Mouse (Mus musculus) heart, embryonic 11.5 days (tissue): ENCODE results near the gene Taf4. TPM values are rescaled to one million over a fixed set of nuclear protein-coding genes. Genes with fewer than 3 reads are reported as not detected.

Source experiments
- ATAC-seq: fragments of 200-750 bp; cut with Nextera tagmentation; replicated peaks from 2 replicates; pipeline ENCODE4 v1.8.0; 2017; ENCODE audit warnings: moderate library complexity; ENCODE audit not compliant: insufficient number of reproducible peaks, low FRiP score, low TSS enrichment
- H3K27ac ChIP-seq: fragments of 300-500 bp; sonication (generic); 2 replicates; pipeline ENCODE4 v1.5.1; 2014; ENCODE audit warnings: mild to moderate bottlenecking, low read depth, low read length
- H3K27me3 ChIP-seq: fragments of 300-500 bp; sonication (generic); 2 replicates; pipeline ENCODE4 v1.6.1; 2014; ENCODE audit warnings: mild to moderate bottlenecking, low read length, mixed read lengths; ENCODE audit not compliant: control insufficient read depth, insufficient read depth
- H3K36me3 ChIP-seq: fragments of 300-500 bp; sonication (generic); 2 replicates; pipeline ENCODE4 v1.6.1; 2014; ENCODE audit warnings: mild to moderate bottlenecking, low read length, moderate library complexity, mixed read lengths; ENCODE audit not compliant: control insufficient read depth, insufficient read depth
- H3K4me1 ChIP-seq: fragments of 300-500 bp; sonication (generic); 2 replicates; pipeline ENCODE4 v1.6.1; 2014; ENCODE audit warnings: low read length; ENCODE audit not compliant: control insufficient read depth, insufficient read depth
- H3K4me2 ChIP-seq: fragments of 300-500 bp; sonication (generic); 2 replicates; pipeline ENCODE4 v1.6.1; 2014; ENCODE audit warnings: mild to moderate bottlenecking, moderate library complexity
- H3K4me3 ChIP-seq: fragments of 300-500 bp; sonication (generic); 2 replicates; pipeline ENCODE4 v1.5.1; 2014; ENCODE audit warnings: low read depth, low read length
- H3K9ac ChIP-seq: fragments of 300-500 bp; sonication (generic); 2 replicates; pipeline ENCODE4 v1.6.1; 2014; ENCODE audit warnings: mild to moderate bottlenecking, low read depth, low read length, moderate library complexity
- H3K9me3 ChIP-seq: fragments of 300-500 bp; sonication (generic); replicated peaks from 2 replicates; pipeline ENCODE4 v1.6.1; 2016; ENCODE audit warnings: low read length; ENCODE audit not compliant: control insufficient read depth
- WGBS: fragments of 180-500 bp; shearing (Covaris S2); extraction: QIAGEN DNeasy Blood & Tissue Kit; methylation state at CpG from one replicate; pipeline ENCODE4 v1.1.7; 2014; ENCODE audit not compliant: insufficient replicate concordance; 5-methylcytosine and 5-hydroxymethylcytosine counted together
- polyA plus RNA-seq: library from polyadenylated mRNA; unstranded; fragments of >200 nt; fragmentation: Nextera tagmentation; extraction: Ambion mirVana; gene quantifications from 2 replicates; pipeline ENCODE4 v1.2.1, GENCODE M21; 2014

Gene Taf4
- polyA plus RNA-seq, 1 experiment from 2014 or later, result 4.2 TPM

- no peaks in the 10 kb centered on the region for H3K27me3 ChIP-seq
- H3K4me2 ChIP-seq, result no peak overlapping the region
- no peaks in the 10 kb centered on the region for H3K9me3 ChIP-seq
- peaks cover 12% of the 10 kb centered on the region for H3K36me3 ChIP-seq
- ATAC-seq, result no peak
- no peak overlapping the region for H3K9ac ChIP-seq
- H3K27ac ChIP-seq, result no peak overlapping the region
- 81% methylated on average over 2 of the region's 2 CpGs for WGBS
- no peak overlapping the region for H3K4me3 ChIP-seq
- H3K4me1 ChIP-seq, result no peaks in the 10 kb centered on the region
Observed at GRCm38 (mm10) chr2:179914246-179914645, 62.2 kb downstream of the Taf4 start.

- Histone ChIP-seq H3K4me2 (no peak overlapping the region), H3K4me1 (no peaks in the 10 kb centered on the region), H3K9ac (no peak overlapping the region), H3K4me3 (no peak overlapping the region), H3K27me3 (no peaks in the 10 kb centered on the region), H3K9me3 (no peaks in the 10 kb centered on the region), H3K27ac (no peak overlapping the region), H3K36me3 (peaks cover 12% of the 10 kb centered on the region)
- ATAC-seq, result no peak
- WGBS, result 92% methylated on average over 15 of the region's 15 CpGs
Observed at GRCm38 (mm10) chr2:179913349-179913748, 63.1 kb downstream of the Taf4 start.

GRCm38 (mm10) chr2:179912911-179913310 lies 63.5 kb downstream of the Taf4 start:
- H3K4me2 ChIP-seq, result no peak overlapping the region
- H3K27me3 ChIP-seq, result no peaks in the 10 kb centered on the region
- H3K27ac ChIP-seq, result no peak overlapping the region
- 76% methylated on average over 12 of the region's 12 CpGs for WGBS
- H3K36me3 ChIP-seq, result peaks cover 12% of the 10 kb centered on the region
- H3K4me1 ChIP-seq, result no peaks in the 10 kb centered on the region
- H3K9ac ChIP-seq, result no peak overlapping the region
- H3K9me3 ChIP-seq, result no peaks in the 10 kb centered on the region
- no peak overlapping the region for H3K4me3 ChIP-seq
- ATAC-seq, result no peak

DNA sequence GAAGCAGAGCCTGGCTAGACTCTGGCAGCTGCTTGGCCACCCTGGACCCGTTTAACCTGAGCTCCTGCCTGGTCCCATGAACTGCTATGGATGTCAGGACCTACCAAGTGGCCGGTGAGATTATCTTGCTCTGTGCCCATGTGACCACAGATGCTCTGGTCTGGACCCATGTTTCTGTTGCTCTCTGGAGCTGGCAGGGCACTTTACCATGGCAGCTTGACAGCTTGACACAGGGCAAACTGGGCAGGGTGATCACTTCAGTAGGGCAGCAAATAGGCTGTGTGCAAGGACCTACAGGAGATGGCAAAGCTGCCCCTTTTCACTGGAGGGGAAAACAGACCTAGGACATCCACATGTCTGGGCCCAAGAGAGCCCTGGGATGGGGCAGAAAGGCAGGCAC lies 79.5 kb downstream of the Taf4 start:
- no peak overlapping the region for H3K27ac ChIP-seq
- H3K27me3 ChIP-seq, result no peaks in the 10 kb centered on the region
- no peak overlapping the region for H3K9ac ChIP-seq
- H3K4me2 ChIP-seq, result no peak overlapping the region
- H3K4me1 ChIP-seq, result no peaks in the 10 kb centered on the region
- no peaks in the 10 kb centered on the region for H3K36me3 ChIP-seq
- WGBS, result 75% methylated on average over 2 of the region's 2 CpGs
- ATAC-seq, result no peak
- no peak overlapping the region for H3K4me3 ChIP-seq
- no peaks in the 10 kb centered on the region for H3K9me3 ChIP-seq

DNA sequence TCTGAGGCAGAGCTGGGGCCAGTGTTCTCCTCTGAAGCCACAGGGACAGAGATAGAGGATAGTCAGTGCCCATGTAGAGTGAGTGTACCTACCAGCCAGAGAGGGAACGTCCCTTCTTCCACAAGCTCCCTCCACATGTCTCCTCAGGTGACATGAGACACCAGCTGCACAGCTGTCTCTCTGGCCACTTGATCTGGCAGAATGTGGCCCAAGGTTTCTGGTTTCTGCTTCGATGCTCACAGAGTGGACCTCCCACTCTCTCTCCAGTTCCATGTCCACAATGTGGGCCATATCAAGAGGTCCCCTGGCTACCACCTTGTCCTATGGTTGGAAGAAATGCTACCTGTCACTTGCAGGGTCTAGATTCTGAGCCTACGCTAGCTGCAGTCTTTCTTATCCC lies 85.4 kb downstream of the Taf4 start:
- H3K27me3 ChIP-seq, result no peaks in the 10 kb centered on the region
- 73% methylated on average over 3 of the region's 3 CpGs for WGBS

DNA sequence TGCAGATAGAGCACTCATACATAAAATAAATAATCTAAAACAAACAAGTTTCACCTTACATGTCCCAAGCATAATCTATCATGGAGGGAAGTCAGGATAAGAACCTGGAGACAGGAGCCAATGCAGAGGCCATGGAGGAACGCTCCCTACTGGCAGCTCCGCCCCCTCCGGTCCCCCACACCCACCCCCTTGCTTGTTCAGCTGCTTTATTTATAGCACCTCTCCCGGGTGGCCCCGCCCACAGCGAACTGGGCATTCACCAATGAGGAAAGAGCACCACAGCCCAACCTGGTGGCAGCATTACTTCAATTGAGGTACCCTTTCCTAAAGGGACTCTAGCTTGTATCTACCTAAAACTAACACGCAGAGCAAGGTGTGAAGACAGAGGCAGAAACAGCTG lies 91.9 kb downstream of the Taf4 start:
- no peak for ATAC-seq

More for the DNA sequence above, 85.4 kb downstream of the Taf4 start:
- no peak overlapping the region for H3K9ac ChIP-seq
- H3K27ac ChIP-seq, result no peak overlapping the region
- no peaks in the 10 kb centered on the region for H3K4me1 ChIP-seq
- no peak overlapping the region for H3K4me3 ChIP-seq
- H3K4me2 ChIP-seq, result no peak overlapping the region
- no peaks in the 10 kb centered on the region for H3K9me3 ChIP-seq
- no peak for ATAC-seq
- H3K36me3 ChIP-seq, result no peaks in the 10 kb centered on the region

GRCm38 (mm10) chr2:179877551-179878215 lies 98.8 kb downstream of the Taf4 start:
- no peak overlapping the region for H3K9ac ChIP-seq
- H3K27me3 ChIP-seq, result peaks cover 6% of the 10 kb centered on the region
- H3K36me3 ChIP-seq, result no peaks in the 10 kb centered on the region
- 66% methylated on average over 9 of the region's 9 CpGs for WGBS
- H3K4me1 ChIP-seq, result no peaks in the 10 kb centered on the region
- H3K4me3 ChIP-seq, result no peak overlapping the region
- no peak for ATAC-seq
- no peaks in the 10 kb centered on the region for H3K9me3 ChIP-seq
- H3K27ac ChIP-seq, result no peak overlapping the region
- no peak overlapping the region for H3K4me2 ChIP-seq

More for the DNA sequence above, 91.9 kb downstream of the Taf4 start:
- H3K4me3 ChIP-seq, result no peak overlapping the region
- no peaks in the 10 kb centered on the region for H3K27me3 ChIP-seq
- H3K9ac ChIP-seq, result no peak overlapping the region
- 24% methylated on average over 7 of the region's 7 CpGs for WGBS
- H3K4me1 ChIP-seq, result no peaks in the 10 kb centered on the region
- no peak overlapping the region for H3K27ac ChIP-seq
- H3K36me3 ChIP-seq, result no peaks in the 10 kb centered on the region
- no peaks in the 10 kb centered on the region for H3K9me3 ChIP-seq
- H3K4me2 ChIP-seq, result no peak overlapping the region

DNA sequence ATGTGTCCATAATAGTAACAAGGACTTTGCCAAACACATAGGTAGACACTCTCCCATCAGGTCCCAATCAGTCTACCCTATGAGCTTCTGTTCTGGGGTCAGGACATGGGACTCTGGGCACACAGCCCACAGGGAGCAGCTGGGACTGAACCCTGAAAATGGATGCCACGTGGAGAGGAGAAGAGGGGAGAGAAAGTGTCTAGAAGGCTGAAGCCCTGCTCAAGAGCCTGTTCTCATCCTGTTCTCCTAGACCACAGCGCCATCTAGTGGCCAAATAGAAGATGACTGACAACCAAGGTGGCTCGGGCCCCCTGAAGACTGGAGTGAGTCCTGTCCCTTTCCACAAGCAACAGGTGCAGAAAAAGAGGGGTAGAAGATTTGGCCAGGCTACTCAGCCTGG lies 101.3 kb downstream of the Taf4 start:
- 0 out of 2 replicates have a peak, but pooled peaks have one; percentile 9 for ATAC-seq
- Histone ChIP-seq H3K4me3 (no peak overlapping the region), H3K27me3 (peaks cover 6% of the 10 kb centered on the region), H3K36me3 (no peaks in the 10 kb centered on the region), H3K4me2 (no peak overlapping the region), H3K9me3 (no peaks in the 10 kb centered on the region), H3K27ac (no peak overlapping the region), H3K9ac (no peak overlapping the region), H3K4me1 (no peaks in the 10 kb centered on the region)
- 5% methylated on average over 3 of the region's 3 CpGs for WGBS

DNA sequence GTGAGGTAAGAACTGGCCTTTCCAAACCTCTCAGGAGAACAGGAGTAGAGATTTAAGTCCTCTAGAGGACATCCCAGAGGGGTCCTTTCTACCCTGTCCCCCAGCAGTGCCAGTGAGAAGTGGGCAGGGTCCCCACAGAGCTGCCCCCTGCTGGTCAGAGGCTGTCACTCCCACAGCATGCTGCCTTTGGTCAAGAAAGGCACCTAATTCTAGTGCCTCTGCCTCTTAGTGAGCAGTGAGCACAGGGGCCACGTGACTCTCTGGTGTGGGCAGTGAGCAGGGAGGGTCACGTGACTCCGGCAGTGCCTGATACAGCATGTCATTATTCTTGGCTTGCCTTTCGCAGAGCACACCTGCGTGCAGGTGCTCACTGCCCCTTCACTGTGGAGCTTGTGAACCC lies 103.1 kb downstream of the Taf4 start:
- Histone ChIP-seq H3K4me2 (no peak overlapping the region), H3K9ac (no peak overlapping the region), H3K4me1 (no peaks in the 10 kb centered on the region), H3K36me3 (no peaks in the 10 kb centered on the region), H3K27ac (no peak overlapping the region), H3K27me3 (peaks cover 9% of the 10 kb centered on the region), H3K4me3 (no peak overlapping the region), H3K9me3 (no peaks in the 10 kb centered on the region)
- no peak for ATAC-seq
- 45% methylated on average over 5 of the region's 5 CpGs for WGBS
